Mouse (Mus musculus): ENCODE data around the gene Prdm16.

GRCm38 (mm10) chr4:154556418-154556817, 80.3 kb downstream of the Prdm16 start:
- TF ChIP-seq POLR2A (IDR thresholded peaks at IDR 0.05; ENCODE audit: borderline replicate concordance, insufficient read depth, low read length) (no peak), CTCF (IDR thresholded peaks at IDR 0.05; ENCODE audit: borderline replicate concordance, insufficient read depth, low read depth, low read length) (no peak)

All from cerebellum, adult 2 months (tissue).